Mouse (Mus musculus) brain, embryonic 14.5 days (tissue): ENCODE measurements around the gene Lcat.
"Not testable (repeated sequence)": the region's sequence is repeated elsewhere in the genome, so short reads cannot be mapped to it uniquely, and the experiment has no call there.

Experiments used
- CTCF ChIP-seq: fragments of 200-500 bp; IDR thresholded peaks from 2 replicates; pipeline ENCODE4 v1.5.1; 2012; ENCODE audit warnings: inconsistent platforms, mild to moderate bottlenecking, moderate library complexity, borderline replicate concordance; ENCODE audit not compliant: insufficient read depth, insufficient read length; ENCODE audit errors: extremely low read depth
- POLR2A ChIP-seq: fragments of 200-500 bp; IDR thresholded peaks from 2 replicates; pipeline ENCODE4 v1.6.1; 2012; ENCODE audit warnings: mild to moderate bottlenecking, inconsistent platforms, borderline replicate concordance; ENCODE audit not compliant: poor library complexity, insufficient read depth, insufficient read length, severe bottlenecking; ENCODE audit errors: extremely low read depth

GRCm38 (mm10) chr8:105983406-105983805 lies 40.2 kb upstream of the Lcat start:
- not testable (repeated sequence) for TF ChIP-seq CTCF, POLR2A
